Mouse (Mus musculus) cortical plate, adult 2 months (tissue): ENCODE data around the gene Acnat1.

Experiments used
- CTCF ChIP-seq: fragments of 200-500 bp; IDR thresholded peaks from 2 replicates; pipeline ENCODE4 v1.5.1; 2011; ENCODE audit warnings: mild to moderate bottlenecking, control low read depth, low read length; ENCODE audit not compliant: insufficient read depth; ENCODE audit errors: extremely low read depth
- POLR2A ChIP-seq: fragments of 200-500 bp; IDR thresholded peaks from 2 replicates; pipeline ENCODE4 v1.6.1; 2011; ENCODE audit warnings: mild to moderate bottlenecking, low read length, control low read depth; ENCODE audit not compliant: insufficient read depth; ENCODE audit errors: extremely low read depth

DNA sequence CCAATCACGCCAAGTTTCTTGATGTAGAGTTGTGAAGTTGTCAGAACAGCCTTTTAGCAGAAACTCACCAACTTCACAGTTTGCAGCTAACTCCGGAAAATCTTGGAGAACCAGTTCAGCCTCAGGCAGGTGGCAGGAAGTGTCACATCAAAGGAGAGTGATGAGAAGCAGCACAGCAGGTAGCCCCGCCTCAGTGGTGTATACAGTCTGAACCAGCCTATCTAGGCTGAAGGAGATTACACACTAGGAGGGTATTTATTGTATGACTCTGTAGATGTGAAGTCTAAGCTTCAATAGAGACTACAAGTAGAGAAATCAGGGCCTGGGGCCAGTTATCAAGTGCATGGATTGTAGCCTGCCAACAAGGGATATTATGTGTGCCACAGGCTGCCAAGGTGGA is 7.2 kb upstream of the Acnat1 start:
- no peak for TF ChIP-seq POLR2A
- no peak for TF ChIP-seq CTCF
